Mouse (Mus musculus) yolk sac, embryonic 10.5 days (tissue): ENCODE results near the gene Dock7.
"Not testable (repeated sequence)": the region's sequence is repeated elsewhere in the genome, so short reads cannot be mapped to it uniquely, and the experiment has no call there.

Experiments used
- DNase-seq: peaks from one replicate; pipeline ENCODE4 v3.0.0-alpha.2; 2017; ENCODE audit warnings: low spot score

Gene Dock7

DNA sequence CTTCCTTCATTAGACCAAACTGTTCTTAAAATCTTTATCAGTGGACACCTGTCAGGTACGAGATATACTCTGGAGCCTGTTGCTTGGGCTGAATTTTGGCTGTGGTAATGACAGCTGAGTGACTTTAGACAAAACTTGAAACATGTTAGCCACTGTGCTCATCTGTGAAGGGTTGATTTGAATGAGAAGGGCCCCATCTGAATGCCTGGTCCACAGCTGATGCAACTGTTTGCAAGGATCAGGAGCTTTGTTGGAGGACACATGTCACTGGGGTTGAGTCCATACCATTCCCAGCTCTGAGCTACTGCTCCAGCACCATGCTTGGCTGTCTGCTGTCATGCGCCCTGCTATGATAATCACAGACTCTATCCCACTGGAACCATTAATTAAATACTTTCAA lies 115.1 kb downstream of the Dock7 start:
- DNase-seq, result no peak

DNA sequence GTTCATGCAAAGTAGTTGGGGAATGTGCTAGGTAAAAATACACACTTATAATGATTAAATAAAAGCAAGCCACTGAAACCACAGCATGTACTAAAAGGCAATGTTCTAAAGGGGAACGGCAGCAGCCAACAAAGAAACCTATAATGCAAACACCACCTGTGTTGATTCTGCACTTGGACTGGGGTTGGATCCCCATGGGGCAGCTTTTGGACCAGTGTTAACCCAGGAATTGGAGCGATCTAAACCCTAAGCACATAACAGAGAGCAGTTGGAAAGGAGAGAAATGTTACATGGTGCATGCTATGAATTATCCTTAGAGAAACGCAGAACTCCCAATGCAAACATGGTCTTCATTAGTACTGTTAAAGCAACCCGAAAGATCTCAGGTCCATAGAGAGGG lies 127.2 kb downstream of the Dock7 start:
- DNase-seq, result no peak

DNA sequence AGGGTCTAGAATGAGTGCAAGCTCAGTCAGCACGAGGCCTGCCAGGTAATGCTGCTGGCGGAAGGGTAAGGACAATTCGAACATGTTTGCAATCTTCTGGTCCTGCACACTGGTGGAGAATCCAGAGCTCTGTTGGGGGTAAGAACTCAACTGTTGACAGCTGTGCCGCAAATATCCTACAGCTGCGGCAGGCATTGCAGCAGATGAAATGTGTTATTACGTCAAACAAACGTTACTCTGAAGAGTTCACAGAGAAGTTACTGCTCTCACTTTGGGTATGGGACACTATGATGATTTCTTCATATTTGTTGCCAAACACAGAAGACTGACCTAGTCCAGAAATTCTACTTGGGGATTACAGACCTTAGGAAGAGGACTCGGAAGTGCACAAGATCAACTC lies 136.0 kb downstream of the Dock7 start:
- no peak for DNase-seq

DNA sequence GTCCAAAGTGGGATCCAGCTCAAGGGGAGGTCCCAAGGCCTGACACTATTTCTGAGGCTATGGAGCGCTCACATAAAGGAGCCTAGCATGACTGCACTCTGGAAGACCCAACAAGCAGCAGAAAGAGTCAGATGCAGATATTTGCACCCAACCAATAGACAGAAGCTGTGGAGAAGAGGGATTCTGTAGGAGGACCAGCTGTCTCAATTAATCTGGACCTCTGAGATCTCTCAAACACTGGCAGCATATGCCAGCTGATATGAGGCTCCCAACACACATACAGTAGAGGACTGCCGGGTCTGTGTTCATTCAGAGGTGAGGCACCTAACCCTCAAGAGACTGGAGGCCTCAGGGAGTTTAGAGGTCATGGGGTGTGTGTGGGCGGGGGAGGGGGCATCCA lies 140.7 kb downstream of the Dock7 start:
- not testable (repeated sequence) for DNase-seq

DNA sequence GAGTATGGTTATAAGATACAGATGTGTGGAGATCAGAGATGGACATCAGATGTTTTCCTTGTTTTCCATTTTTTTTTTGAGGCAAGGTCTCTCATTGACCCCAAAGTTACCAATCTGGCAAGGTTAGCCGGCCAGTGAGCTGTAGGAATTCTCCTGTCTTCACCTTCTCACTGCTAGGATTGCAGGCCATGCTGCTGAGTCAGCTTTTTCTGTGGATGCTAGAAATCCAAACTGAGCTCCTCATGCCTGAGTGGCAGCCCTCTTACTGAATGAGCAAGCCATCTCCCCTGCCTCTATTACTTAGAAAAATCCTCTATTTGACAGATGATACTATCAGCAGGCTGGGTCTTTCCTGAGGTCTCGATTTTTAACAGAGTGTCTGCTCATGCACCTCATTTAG lies 142.0 kb downstream of the Dock7 start:
- DNase-seq, result no peak

DNA sequence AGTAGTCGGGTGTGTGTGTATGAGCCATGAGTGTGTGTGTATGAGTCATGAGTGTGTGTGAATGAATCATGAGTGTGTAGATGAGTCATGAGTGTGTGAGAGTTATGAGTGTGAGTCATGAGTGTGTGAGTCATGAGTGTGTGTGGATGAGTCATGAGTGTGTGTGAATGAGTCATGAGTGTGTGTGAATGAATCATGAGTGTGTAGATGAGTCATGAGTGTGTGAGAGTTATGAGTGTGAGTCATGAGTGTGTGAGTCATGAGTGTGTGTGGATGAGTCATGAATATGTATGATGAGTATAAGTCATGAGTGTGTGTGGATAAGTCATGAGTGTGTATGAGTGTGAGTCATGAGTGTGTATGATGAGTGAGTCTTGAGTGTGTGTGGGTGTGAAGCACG lies 142.4 kb downstream of the Dock7 start:
- not testable (repeated sequence) for DNase-seq

DNA sequence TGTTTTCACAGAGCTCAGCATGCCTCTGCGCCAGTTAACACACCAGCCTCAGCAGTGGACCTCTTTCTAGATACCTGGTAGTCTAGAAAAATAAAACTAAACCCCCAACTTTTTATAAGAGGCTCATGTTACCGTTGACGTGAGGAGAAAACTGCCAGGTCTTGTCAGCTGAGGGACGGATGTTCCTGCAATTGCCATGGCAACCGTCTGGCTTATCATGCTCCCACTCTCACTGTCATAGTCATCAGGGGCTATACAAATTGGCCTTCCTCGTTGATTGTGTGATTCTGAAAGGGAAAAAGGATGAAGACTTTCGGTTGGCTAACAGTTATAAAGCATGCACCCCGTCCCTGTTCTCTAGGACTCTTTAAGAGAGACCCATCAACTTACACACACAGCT lies 145.0 kb downstream of the Dock7 start:
- no peak for DNase-seq

DNA sequence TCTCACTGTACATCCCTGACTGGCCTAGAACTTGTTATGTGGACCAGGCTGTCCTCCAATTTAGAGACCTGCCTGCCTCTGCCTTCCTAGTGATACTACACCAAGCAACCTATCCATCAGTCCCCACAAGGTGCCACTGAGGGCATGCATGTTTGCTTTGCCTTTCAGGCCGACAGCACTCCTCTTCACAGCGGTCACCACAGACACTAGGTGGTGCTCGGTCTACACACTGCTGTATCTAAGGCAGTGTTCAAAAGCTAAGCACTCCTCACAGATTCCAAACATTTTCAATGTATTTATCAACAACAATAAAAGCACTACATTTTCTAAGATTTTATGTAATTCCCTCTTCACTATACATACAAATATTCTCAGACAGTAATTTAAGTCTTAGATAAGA lies 150.8 kb downstream of the Dock7 start:
- DNase-seq, result no peak

DNA sequence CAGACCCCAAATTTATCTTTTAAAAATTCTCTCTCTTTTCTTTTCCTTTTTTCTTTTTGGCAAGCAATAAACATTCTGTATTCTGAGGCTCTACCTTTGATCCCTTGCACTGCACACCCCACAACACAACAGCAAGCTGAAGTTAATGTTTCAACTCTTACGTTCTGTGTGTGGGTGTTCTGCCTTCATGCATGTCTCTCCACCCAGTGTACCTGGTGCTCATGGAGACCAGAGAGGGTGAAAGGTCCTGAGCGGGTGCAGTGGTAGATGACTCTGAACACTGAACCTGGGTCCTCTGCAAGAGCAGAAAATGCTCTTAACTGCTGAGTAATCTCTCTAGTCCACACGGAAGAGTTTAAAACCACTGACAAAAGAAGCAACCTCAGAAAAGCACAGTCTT lies 160.5 kb downstream of the Dock7 start:
- peak; percentile 46 for DNase-seq

DNA sequence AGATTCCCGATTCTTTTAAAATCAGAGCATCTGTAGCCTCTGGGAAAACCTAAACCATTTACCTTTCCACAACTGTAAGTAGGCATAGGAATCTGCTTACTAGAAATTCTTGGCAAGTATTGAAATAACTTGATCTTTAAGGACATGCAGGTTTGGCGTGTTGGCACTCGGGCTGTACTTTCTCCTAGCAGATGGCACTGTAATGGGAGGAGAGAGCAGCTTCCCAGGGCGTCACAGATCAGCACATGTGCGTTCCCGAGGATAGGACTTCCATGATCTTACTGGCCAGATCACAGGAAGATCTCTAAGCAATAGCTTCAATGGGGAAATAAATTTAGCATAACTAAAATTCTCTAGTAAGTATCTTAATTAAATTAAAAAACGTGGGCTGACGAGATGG lies 164.7 kb downstream of the Dock7 start:
- no peak for DNase-seq

DNA sequence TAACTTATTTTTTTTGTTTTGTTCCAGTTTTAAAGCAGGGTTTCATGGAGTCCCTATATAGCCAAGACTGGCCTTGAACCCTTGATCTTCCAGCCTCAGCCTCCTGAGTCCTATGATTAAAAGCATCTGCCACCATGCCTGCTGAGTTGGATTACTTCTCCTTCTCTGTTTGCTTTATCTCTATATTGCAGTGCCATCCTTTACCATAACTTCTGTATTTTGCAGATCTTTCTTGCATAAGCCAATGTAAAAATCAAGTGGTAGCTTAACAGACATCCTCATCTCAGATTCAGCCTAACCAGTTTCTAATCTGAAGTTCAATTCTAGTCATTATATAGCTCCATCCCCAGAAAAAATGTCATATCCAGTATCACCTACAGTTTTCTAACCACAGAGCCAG lies 170.2 kb downstream of the Dock7 start:
- no peak for DNase-seq

DNA sequence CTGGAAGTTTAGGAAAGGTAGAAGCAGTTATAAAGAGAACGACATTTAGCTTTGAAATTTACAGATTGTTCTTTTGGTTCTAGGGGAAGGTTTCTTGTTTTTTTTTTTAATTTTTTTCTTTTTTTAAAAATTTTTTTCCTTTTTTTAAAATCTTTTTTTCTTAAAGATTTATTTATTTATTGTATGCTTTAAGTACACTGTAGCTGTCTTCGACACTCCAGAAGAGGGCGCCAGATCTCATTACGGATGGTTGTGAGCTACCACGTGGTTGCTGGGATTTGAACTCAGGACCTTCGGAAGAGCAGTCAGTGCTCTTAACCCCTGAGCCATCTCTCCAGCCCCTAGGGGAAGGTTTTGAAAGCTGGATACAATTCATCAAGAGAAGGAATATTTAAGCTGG lies 182.5 kb downstream of the Dock7 start:
- DNase-seq, result not testable (repeated sequence)

DNA sequence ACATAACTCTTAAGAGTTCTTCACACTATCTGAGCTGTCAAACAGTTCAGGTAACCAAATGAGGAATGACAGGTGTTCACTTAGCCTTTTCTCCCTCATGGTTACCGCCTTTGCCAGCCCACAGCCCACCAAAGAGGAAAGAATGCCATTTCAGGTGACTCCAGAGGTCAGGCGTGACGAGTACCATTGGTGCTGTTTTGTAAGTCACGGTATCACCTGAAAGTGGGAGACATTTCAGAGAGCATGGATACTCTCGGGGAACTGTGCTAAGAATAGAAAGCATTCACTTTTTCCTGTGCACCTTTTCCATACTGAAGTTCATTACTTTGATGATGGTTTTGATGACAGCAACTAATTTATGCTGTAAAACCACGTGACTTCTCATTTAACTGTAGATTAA lies 184.7 kb downstream of the Dock7 start:
- DNase-seq, result no peak

DNA sequence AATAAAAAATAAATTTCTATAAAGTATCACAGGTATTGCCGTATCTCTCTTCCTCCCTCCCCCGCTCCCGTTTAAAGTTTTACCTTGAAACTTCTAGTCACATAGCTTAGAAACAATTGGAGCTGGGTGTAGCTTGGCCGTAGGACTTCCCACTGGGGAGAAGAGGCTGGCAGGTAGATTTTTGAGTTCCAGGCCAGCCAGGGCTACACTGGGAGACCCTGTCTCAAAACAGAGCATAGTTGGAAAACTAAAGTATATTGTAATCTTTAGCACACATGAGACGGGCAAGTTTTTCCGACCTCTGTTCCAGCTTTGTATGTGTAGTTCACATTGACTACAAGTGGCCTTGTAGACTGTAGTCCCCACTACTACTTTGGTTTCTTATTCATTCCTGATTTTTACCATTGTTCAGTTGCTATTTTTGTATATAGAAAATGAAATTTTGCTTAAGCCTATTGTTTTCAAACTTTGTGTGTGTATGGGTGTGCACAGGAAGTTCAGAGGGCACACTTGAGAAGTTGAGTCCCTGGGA lies 195.4 kb downstream of the Dock7 start:
- no peak for DNase-seq

DNA sequence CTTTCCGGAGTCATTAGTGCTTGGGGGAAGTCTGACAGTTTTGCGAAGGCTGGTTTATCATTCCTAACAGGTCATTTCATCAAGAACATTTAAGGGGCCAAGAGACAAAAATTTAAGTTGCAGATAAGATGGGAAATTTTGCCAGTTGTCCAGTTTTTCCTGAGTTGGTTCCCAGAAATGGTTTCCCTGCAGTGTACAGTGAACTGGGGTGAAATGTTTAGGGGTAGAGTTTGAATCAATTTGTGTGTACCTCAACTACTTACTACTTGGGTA lies 195.9 kb downstream of the Dock7 start:
- no peak for DNase-seq

DNA sequence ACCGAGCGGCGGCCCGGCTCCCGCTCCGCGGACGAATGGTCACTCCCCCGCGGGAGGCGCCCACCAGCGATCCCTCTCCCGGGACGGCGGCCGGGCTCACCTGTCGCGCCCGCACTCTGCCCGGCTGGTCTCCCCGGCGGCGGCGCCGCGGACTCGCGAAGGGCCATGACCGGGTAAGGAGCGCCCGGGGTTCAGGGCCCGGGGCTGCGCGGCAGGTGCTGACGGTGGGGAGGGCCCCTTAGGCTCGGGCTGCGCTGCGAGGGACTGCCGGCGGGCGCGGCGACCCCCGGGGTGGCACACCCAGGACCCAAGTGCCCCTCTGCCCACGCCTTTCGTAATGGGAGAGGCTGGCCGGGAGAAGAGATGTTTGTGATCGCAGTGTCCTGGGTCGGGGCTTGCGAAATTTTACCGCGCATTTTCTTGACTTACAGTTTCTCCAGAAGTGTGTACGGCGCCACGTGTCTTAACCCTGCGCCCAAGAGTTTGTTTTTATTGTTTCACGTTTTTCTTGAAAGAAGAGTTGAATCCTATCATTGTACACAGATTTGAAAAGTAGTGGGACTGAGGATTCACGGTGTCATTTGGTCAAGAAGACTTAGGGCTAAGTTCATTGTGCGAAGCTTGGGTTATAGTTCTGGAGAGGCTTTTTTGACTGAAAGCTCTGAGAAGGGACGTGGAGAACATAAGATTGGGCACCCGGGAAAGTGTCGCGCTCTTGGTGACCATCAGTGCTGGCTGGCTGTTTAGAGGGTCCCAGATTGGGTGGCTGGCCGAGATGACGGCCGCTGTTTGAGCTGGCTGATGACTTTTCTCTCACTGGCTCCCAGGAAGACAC lies 196.4 kb downstream of the Dock7 start:
- DNase-seq, result no peak

DNA sequence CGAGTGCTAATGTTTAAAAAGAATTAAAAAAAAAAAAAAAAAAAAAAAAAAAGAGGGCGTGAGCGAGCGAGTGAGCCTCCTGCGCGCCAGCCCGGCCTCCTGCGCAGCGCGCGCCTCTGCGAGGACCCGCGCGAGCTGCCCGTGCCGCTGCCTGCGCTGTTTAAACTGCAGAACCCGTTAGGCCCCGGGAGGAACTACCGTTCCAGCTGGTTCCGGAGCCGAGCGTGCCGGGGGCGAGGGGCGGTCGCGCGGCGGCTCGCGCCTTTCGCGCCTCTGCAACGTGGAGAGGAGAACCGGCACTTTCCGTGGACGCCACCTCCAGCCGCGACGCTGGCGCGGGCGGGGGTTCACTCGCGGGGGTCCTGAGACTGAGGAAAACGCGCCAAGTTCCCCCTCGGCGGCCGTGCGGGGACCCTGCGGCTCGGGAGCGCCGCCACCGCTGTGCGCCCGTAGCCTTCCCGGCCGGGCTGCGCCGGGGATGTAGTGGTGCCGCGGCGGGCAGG lies 197.1 kb downstream of the Dock7 start, which contains the start of gene Usp1:
Gene Usp1 (plus strand): TSS at position 243 of the 503 bp plus-strand sequence.
- no peak for DNase-seq

DNA sequence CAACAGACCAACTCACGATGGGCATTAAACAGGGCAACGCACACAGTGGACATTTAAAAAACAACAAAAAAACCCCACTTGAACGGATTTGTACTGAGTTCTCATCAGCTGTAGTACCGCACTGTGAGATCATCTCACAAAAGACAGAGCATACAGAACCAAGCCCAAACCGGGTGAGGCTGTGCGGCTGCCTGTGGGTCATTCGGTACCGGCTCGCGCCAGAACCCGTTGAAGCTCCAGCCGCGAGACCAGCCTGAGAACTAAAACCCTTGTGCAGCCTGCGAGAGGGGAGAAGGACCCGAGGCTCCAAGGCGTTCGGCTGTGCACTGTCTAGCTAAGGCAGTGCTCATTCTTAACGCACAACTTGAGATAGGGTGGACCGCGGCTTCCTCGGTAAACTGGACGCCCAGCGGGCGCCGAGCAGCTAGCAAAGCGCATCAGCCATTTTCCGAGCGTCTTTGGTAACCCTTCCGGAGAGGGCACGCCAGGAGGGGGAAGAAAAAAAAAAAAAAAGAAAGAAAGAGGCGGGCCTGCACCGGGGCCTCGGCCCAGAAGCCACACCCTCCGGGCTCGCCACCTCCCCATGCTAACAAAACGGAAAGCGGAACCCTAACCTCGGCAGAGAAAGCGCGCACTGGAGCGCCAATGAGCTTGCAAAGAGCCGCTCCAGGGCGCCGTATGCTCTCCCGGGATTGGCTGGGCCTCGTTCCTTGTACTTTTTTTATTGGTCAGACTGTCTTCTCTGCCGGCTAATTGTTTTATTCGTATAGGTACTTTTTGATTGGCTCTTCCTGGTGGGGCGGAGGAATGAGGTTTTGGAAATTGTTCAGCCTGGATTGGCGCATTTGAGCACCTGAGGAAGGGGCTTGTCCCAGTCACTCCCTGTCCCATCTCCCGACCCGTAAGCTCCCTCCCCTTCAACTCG lies 197.8 kb downstream of the Dock7 start:
- peak; percentile 99 for DNase-seq

DNA sequence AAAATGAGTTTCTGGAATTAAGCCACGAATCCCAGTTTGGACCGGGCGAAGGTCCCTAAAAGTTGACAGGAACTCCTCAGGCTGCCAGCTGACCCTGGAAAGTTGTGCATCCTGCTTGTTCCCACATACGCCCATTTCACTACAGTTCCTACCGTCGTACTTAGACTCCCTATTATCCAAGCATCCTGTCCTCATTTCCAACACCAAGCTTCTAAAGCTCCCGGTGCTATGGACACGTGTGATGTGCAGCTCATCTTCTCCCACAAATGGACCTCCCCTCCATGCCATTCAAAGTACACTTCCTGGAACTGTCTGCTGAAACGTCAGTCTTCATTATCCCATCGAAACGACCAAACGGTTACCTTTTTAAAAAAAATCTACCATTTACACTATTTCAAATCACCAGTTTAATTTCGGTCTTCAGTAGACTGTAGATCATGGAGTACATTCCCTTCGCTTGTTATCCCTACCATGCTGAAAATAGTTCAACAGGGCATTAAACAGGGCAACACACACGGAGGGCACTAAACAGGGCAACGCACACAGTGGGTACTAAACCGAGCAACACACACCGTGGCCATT lies 198.6 kb downstream of the Dock7 start:
- peak; percentile 36 for DNase-seq

DNA sequence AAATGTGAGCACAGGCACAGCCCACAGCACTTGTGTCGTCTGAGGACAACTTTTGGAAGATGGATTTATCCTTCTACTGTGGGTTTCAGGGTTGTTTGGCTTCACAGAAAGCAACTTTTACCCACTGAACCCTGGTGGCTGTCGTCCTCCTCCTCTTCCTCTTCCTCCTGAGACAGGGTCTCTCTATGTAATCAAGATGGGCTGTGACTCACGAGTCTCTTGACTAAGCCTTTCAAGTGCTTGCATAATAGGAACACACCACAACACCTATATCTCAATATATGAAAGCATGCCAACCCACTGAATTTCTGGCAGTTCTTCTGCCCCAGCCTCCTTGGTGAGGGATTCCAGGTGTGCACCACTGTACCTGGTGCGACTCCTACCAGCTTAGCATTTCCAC lies 199.8 kb downstream of the Dock7 start:
- DNase-seq, result no peak

DNA sequence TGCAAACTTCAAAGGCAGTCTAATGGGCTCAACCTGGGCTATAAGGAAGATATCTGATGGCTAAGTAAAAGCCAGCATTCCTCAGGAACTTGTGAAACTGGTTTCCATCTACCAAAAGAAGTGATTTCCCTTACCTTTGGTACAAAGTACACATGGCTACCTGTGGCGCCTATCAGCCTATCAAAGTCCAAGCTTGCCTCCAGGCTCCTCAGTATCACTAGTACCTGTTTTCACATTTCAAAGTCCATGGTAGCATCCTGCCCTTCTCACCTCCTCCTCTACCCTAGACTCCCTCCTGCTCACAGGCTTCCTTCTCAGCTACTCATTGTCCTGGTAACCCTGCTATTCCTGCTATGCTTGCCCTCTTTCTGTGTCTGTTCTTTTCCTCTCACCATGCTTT lies 202.5 kb downstream of the Dock7 start:
- peak; percentile 79 for DNase-seq

DNA sequence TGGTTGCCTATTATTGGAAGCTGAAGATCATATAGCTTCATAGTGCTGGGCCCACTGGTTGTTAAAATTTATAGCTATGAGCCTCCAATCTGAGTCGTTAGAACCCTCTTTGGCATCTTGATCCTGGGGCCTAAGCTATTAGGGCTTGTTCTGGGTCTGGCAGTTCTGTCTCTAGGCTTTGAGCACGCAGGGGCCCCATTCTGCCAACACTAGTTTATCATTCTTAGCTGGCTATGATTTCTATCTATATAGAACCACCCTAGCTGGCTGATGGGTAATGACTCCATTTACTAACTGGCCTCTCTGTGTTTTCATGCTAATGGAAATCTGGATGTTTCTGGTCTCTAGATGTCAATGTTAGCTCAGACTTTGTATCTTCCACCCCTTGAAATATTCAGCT lies 203.0 kb downstream of the Dock7 start:
- no peak for DNase-seq

DNA sequence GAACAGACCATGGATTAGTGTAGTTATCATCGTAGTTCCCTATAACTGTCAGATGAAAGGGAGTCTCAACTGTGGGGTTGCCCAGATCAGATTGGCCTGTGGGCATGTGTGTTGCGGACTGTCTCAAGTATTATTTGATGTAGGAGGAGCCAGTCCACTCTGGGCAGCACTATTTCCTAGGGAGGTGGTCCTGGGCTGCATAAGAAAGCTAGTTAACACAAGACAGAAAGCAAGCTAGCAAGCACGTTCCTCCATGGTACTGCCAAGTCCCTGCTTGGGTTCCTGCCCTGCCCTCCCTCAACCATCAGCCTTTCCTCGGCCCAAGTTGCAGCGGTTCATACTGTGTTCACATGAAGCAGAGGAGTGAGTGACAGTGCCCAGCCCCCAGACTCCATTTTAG lies 210.5 kb downstream of the Dock7 start:
- DNase-seq, result no peak
